26 mouse cellular contexts compared by ENCODE assay signal in the genomic region with DNA sequence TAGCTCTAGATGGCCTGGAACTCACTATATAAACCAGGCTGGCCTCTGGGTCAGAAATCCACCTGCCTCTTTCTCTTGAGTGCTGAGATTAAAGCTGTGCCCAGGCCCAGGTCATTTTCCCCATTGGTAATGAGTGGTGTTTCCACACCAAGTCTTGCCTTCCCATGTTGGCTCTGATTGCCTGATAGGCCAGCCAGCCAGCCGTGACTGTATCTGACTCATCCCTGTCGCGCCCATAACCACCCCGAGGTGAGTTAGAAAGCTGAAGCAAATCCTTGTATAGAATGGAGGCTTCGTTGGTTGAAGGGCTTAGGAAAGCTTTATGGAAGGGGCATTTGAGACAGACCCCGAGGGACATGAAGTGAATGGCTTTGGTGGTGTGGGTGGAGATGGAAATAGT. TPM values are rescaled to one million over a fixed set of nuclear protein-coding genes. Genes with fewer than 3 reads are reported as not detected.
DNase-seq lines count a peak whose midpoint lies in the region; TF ChIP-seq lines count a peak whose summit lies in the region.
"Had no signal": no experiment of that assay in that cellular context is flagged by ENCODE, and none has a peak within 500 bp of the region (broad histone marks: within the 10 kb centered on the region; RNA-seq: fewer than 3 reads in every experiment).

No protein-coding gene starts in this region.

- TF ChIP-seq CTCF in left cerebral cortex, adult 2 months (IDR thresholded peaks at IDR 0.05) = no peak

- intact Hi-C loops in left cerebral cortex, adult 2 months (cut with DNase I) = no loop called here

- no peak overlapping the region for H3K4me3 ChIP-seq in left cerebral cortex, adult 2 months
- H3K4me3 ChIP-seq: embryonic facial prominence, embryonic 15.5 days; hindbrain, embryonic 15.5 days; limb, embryonic 13.5 days; liver, embryonic 12.5 days; megakaryocyte, embryonic 14.5 days; neural tube, embryonic 13.5 days had no signal

- DNase-seq in adrenal gland, postnatal 10 days = peak; percentile 54
- no peak for DNase-seq in adrenal gland, adult 18-20 months (ENCODE audit: low spot score in 2 of 2)
- peak; percentile 81 for DNase-seq in 3T3-L1 (ENCODE audit: low read depth, low spot score)
- peak; percentile 29 for DNase-seq in MN1 (ENCODE audit: low spot score)
- peak; percentile 57 to 75 for DNase-seq in adrenal gland, postnatal 36 days
- DNase-seq in left cerebral cortex, adult 2 months (ENCODE audit: extremely low spot score in 1 of 2, low spot score in 2 of 2) = no peak
- no peak for DNase-seq in testis, postnatal 10 days (ENCODE audit: low spot score)
- DNase-seq in kidney, adult 18-20 months = no peak
- DNase-seq: B cell, adult 2 months; cerebellum, adult 8-10 months; cerebellum, postnatal 36 days; forebrain, postnatal 0 days; heart, adult 11 months; lung, adult 18-20 months; lung, postnatal 14 days; midbrain, embryonic 14.5 days; right cerebral cortex, postnatal 4 days; thymus, adult 18-20 months; thymus, postnatal 36 days had no signal

- H3K27ac ChIP-seq in left cerebral cortex, adult 2 months = no peak overlapping the region
- H3K27ac ChIP-seq: embryonic facial prominence, embryonic 15.5 days; hindbrain, embryonic 15.5 days; limb, embryonic 13.5 days; liver, embryonic 12.5 days; neural tube, embryonic 13.5 days had no signal

RNA-seq across cellular contexts. Expression of a gene that starts 15.5 kb away (rescaled TPM):
- total RNA-seq in adrenal gland, postnatal 10 days (2021) = 100 to 1,000 TPM; 156 to 176 TPM
- 100 to 1,000 TPM; 153 to 212 TPM for total RNA-seq in adrenal gland, adult 18-20 months (2021)
- 100 to 1,000 TPM; 178 to 195 TPM for total RNA-seq in adrenal gland, postnatal 36 days (2021)
- total RNA-seq in left cerebral cortex, adult 2 months (2021) = 10 to 100 TPM; 58.1 to 60.7 TPM

RNA-seq across cellular contexts. Expression of a gene that starts 15.9 kb away (rescaled TPM):
- total RNA-seq in adrenal gland, postnatal 10 days (2021) = 10 to 100 TPM; 13.8 to 18.9 TPM
- 10 to 100 TPM in 1 of 2 experiments, 1 to 10 TPM in 1; 6.8 to 14.0 TPM for total RNA-seq in adrenal gland, adult 18-20 months (2021)
- 10 to 100 TPM in 1 of 2 experiments, 1 to 10 TPM in 1; 9.5 to 12.2 TPM for total RNA-seq in adrenal gland, postnatal 36 days (2021)
- 1 to 10 TPM; 1.8 to 3.0 TPM for total RNA-seq in left cerebral cortex, adult 2 months (2021)
- total RNA-seq: hematopoietic stem cell, adult 5-6 weeks had no signal

RNA-seq across cellular contexts. Expression of a gene that starts 27.9 kb away (rescaled TPM):
- 10 to 100 TPM; 34.3 to 43.8 TPM for total RNA-seq in adrenal gland, postnatal 10 days (2021)
- 10 to 100 TPM; 43.7 to 54.7 TPM for total RNA-seq in adrenal gland, adult 18-20 months (2021)
- total RNA-seq in adrenal gland, postnatal 36 days (2021) = 10 to 100 TPM; 36.5 to 45.7 TPM
- total RNA-seq in left cerebral cortex, adult 2 months (2021) = 100 to 1,000 TPM; 238 to 261 TPM

RNA-seq across cellular contexts. Expression of a gene that starts 46.6 kb away (rescaled TPM):
- total RNA-seq in adrenal gland, postnatal 10 days (2021) = 10 to 100 TPM; 66.5 to 72.6 TPM
- 10 to 100 TPM; 70.4 to 91.3 TPM for total RNA-seq in adrenal gland, adult 18-20 months (2021)
- 10 to 100 TPM; 87.1 to 88.1 TPM for total RNA-seq in adrenal gland, postnatal 36 days (2021)
- total RNA-seq in left cerebral cortex, adult 2 months (2021) = 10 to 100 TPM; 52.2 to 56.7 TPM

RNA-seq across cellular contexts. Expression of a gene that starts 48.2 kb away (rescaled TPM):
- total RNA-seq in adrenal gland, postnatal 10 days (2021) = 10 to 100 TPM in 1 of 2 experiments, 1 to 10 TPM in 1; 6.7 to 10.3 TPM
- total RNA-seq in adrenal gland, adult 18-20 months (2021) = 1 to 10 TPM; 9.2 to 9.5 TPM
- total RNA-seq in adrenal gland, postnatal 36 days (2021) = 1 to 10 TPM; 8.4 to 9.4 TPM
- 10 to 100 TPM; 18.2 to 19.5 TPM for total RNA-seq in left cerebral cortex, adult 2 months (2021)

Comparison
In these comparisons a context has a peak if more than half of its experiments do, and no peak if none do; other contexts are left out.
1. DNase-seq: peak in adrenal gland, postnatal 10 days (single experiment), 3T3-L1 (single experiment), MN1 (single experiment) and adrenal gland, postnatal 36 days (2 of 2); none in adrenal gland, adult 18-20 months (0 of 2), left cerebral cortex, adult 2 months (0 of 2), testis, postnatal 10 days (single experiment) and kidney, adult 18-20 months (single experiment).
2. RNA of a gene that starts 27.9 kb away (total RNA-seq): 238 to 261 TPM in left cerebral cortex, adult 2 months; 43.7 to 54.7 TPM in adrenal gland, adult 18-20 months, 36.5 to 45.7 TPM in adrenal gland, postnatal 36 days and 34.3 to 43.8 TPM in adrenal gland, postnatal 10 days; every median in the first group is over 4 times any median in the second.